Mouse (Mus musculus) right cerebral cortex, postnatal 25 days (tissue): ENCODE measurements around the gene Trem2.
"Not testable (repeated sequence)": the region's sequence is repeated elsewhere in the genome, so short reads cannot be mapped to it uniquely, and the experiment has no call there.

Experiments
- DNase-seq: peaks from one replicate; pipeline ENCODE4 v3.0.0; 2022

Gene Trem2

DNA sequence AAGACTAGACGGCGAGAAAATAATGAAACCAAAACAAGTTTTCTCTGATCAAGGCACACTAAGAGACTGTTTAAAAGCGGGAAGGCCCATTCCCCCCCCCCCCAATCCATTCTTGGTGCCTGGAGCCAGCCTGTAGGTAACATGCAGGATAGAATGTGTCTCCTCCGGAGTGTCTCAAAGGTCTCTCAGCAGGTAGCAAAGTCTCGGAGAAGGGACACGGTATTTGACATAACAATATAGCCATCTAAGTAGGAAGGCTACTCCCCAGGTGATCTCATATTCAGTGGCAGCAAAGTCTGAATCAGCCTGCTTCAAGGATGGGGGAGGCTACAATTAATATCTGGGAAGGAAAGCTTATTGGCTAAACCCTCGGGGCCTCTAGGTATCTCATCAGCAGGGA, 6.8 kb downstream of the Trem2 start:
- not testable (repeated sequence) for DNase-seq

DNA sequence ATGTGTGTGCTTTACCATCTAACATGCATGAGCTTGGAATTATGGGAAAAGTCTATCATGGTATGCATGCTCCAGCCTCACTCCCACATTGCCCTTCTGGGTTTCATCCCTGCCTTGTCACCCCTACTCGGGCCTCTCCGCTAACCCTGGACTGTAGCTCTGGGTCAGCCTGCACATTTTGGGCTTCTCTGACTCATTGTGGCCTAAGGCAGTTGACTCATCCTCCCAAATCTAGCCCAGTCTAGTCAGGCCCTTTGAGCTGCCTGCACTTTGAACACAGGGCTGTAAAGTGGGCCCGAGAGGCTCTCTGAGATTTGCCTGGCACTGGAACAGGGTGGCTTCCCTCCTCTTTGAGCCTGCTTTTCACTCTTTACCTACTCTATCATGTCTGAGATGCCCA, 9.6 kb downstream of the Trem2 start:
- no peak for DNase-seq

DNA sequence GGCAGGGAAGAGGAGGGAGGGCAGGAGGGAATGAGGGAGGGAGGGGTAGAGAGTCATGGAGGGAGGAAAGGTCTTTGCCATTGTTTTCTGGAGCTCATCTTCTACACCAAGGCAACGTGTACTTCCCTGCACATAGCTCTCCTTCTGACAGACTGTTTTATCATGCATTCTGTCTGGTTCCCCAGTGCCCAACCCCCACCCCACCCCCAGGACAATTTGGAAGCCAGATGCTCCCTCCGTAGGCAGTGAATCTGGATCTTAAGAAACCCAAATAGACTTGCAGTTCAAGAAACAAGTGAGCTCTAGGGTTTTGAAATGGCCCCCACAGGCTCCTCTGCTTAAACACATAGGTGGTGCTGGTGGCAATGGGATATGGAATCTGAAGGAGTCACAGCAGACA, 11.7 kb downstream of the Trem2 start:
- no peak for DNase-seq

DNA sequence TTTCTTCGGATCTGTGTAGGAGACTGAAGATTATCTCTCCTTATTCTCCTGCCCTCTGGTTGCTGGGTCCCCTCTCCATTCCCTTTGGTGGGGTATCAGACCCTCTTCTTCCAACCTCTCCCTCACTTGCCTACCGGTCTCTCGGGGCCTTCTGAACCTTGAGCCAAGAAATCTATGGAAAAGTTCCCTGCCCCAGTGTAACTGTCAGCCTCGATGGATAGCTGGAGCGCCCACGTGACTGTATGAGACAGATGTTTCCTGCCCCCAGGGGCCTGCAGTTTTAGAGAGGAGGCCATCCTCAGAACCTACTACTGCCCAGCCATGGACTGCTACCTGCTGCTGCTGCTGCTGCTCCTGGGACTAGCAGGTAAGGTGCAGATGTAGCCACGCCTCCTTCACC, 13.4 kb downstream of the Trem2 start, which contains the start of gene Treml1:
Gene Treml1, plus strand, starts transcription at position 301 of the 400 bp plus-strand sequence.
- no peak for DNase-seq

DNA sequence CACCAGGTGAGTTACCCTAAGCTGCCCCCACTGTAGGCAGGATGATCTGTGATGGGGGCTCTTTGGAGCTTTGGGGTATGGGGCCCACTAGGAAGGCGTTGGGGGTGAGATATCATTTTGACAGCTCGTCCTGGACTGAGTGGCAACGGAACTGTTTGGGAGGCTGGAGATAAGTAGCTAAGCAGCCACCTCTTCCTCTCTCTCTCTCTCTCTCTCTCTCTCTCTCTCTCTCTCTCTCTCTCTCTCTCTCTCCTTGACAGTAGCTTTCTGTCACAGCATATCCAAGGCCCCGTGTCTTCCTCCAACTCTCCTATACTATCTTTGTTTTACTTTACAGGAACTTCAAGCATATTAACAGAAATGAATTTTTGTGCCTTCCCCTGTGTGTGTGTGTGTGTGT, 14.3 kb downstream of the Trem2 start:
- no peak for DNase-seq

DNA sequence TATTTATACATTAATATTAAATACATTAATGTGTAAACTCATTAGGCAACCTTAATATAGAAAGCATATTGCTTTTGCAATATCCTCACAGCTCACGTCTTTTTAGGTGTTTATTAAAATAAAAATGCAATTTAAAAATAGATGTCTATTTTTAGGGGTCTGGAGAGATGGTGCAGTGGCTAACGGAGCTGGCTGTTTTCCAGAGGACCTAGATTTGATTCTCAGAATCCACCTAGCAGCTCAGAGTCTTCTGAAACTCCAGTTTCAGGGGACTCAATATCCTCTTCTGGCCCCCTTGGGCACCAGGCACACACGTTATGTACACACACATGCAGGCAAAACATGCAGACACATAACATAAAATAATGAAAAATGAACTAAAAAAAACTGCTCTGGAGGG, 16.1 kb downstream of the Trem2 start:
- no peak for DNase-seq

DNA sequence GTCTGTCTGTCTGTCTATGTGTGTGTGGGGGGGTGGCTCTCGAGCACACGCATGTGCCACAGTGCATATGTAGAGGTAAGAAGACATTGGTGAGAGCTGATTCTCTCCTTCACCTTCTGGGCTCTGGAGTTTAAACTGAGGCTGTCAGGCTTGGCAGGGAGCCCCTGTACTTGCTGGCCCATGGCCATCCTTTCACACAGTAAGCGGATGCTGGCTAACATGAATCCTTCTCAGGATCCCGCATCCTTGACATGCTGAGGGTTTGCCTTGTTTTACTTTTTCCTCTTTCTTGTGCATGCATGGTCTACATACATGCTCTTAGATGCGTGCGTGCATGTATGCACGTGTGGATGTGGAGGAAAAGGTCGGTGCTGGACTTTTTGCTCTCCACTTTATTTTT, 16.8 kb downstream of the Trem2 start:
- DNase-seq: peak; percentile 43

DNA sequence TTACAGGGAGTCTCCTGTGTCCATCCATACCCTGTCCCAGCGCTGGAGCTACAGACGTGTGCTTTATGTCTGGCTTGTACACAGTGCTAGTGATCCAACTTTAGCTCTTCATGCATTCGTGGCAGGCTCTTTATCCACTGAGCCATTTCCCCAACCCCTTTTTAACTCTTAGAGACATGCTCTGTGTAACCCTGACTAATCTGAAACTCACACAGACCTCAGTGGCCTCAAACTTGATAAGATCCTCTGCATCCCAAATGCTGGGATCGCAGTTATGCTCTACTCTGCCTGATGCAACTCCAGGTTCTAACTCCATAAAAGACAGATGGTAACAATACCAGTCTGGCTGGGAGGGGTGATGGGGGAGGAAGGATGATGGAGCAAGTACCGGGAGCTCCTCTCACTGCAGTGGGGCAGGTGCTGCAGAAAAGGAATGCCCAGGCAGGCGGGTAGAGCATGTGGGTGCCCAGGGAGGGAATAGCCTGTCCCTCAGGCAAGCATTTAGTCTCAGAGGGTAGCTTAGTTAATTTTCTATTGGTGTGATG, 17.3 kb downstream of the Trem2 start:
- no peak for DNase-seq

DNA sequence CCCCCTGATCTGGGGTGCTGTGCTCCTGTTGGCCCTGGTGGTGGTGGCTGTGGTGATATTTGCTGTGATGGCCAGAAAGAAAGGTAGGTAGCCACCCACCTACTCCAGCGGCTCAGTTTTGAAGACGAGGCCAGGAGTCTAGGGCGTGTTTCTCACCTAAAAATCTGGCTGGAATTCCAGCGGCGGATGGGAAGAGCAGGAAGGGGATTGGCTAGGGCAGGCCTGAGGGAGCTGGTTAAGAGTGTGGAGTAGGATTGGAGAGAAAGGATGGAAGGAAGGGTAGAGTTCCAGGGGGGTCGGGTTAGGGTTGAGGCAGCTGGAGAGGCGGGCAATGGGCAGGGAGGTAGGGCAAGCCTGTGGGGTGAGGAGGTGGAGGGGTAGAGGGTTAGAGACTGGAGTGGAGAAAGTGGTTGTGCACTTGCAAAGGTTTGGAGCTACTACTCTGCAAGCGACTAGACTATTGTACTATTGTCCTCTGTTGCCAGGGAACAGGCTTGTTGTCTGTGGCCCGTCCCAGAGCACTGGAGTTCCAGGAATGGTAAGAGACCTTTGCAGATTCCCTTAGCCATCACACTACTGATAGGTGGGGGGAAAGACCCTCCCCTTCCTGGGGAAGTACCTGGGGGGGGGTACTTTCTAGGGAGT, 19.4 kb downstream of the Trem2 start:
- no peak for DNase-seq

DNA sequence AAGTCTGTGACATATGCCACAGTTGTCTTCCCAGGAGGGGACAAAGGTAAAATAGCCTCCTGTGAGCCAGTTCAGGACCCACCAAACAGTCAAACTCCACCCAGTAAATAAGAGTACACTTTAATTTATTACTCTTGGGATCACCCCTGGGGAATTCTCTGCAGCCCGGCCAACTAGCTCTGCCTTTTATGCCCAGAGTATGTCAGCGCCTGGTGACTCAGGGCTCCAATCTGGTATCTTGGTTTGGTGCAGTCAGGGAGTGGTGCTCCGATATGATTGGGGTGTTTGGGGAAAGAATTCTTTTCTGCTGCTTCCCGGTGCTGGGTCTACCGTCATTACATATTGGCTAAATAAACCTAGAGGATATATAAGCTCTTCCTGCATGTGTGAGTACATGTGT, 20.6 kb downstream of the Trem2 start:
- no peak for DNase-seq

DNA sequence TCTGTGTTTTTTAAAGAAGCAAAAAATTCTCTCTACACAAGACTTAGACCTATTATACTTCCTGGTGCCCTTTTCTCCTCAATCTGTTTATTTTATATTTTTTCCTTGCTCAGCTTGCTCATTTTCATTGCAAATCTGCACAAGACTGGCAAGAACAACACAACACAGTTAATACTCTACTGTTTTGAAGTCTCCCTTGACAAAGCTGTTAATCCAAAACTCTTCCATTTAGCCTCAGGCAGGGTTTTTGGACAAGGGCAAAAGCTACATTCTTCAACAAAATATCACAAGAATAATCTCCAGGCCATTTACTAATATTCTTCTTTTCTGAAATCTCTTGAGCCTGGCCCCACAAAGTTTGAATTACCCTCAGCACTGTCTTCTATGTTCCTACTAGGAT, 25.4 kb downstream of the Trem2 start:
- no peak for DNase-seq

DNA sequence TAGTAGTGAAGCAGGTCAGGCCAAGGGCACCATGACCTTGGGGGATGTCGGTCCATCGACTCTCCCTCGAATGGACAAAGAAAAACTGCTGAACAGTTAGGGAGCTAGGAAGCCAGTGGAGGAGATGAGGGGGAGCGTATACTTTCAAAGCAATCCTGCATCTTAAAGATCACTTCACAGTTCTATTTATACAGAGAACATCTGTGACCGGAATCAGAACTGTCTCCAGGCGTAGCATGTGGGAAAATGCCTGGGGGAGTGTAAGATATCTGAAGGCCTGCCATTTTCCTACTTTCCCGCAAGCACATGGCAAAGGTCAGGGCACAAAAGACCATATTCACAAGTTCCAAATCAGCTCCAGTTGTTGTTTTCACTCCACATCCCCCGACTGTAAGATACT, 26.8 kb downstream of the Trem2 start:
- DNase-seq: peak; percentile 42

DNA sequence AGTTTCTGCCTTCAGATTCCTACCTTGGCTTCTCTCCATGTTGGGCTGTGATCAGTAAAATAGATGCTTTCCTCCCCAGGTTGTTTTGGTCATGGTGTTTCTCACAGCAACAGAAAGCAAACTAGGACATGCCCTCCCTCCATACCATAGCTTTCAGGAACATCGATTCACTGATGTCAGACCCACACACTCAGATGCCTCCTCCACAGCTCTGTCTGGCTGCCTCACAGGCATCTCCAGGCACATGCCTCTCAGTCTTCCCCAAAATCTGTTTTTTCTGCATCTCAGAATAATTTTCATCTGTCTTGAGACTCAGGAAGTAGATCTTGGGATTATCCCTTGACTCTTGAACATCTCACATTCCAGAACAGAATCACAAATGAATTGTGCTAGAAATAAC, 29.9 kb downstream of the Trem2 start:
- no peak for DNase-seq

DNA sequence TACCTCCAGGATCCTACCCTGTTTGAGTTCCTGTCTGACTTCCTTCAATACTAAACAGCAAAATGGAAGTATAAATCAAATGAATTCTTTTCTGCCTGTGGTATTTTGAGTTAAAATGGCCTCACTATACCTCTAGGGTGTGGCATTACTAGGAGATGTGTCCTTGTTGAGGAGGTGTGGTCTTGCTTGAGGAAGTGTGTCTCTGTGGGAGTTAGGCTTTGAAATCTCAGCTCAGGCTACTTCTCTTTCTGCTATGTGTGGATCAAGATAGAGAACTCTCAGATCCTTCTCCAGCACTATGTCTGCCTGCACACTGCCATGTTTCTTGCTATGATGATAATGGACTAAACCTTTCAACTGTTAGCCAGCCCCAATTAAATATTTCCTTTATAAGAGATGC, 32.8 kb downstream of the Trem2 start:
- DNase-seq: no peak

DNA sequence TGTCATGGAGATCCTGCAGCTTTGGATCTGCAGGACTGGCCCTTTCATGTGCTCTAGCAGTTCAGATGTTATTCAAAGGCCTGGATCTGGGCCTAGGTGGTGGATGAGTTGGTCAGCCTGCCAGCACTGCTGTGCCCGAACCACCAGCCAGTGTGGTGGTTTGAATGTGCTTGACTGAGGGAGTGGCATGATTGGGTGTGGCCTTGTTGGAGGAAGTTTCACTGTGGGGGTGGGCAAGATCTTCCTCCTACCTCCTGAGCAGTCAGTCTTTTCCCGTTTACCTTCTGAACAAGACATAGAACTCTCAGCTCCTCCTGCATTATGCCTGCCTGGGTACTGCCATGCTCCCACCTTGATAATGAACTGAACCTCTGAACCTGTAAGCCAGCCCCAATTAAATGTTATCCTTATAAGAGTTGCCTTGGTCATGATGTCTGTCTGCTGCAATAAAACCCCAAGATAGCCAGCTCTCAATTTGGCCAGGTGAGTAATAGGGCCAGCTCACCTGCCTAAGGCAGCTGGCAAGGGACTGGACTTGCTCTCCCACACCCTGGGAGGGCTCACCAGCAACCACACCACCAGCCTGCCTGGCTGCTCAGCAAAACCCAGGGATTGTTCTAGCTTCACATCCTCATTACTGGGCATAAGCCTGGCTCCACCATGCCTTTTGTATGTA, 39.7 kb downstream of the Trem2 start:
- no peak for DNase-seq

DNA sequence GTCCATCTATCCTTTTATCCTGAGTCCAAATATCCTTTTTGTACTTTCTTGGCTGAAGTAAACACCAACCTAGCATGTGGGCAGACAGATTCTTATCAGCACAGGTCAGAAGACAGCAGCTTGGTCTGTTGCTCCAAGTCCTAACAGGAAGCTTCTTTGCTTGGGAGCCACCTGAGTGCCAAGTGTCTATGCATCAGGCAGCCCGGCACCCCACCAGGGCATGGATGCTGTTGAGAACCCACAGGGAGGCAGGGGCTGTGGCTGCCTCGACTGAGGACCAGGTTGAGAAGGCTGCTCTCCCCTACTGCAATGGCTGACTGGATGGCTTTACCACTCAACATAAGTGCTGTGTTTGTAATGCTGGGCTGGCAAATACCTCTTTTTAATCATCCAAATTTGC, 42.5 kb downstream of the Trem2 start:
- no peak for DNase-seq

DNA sequence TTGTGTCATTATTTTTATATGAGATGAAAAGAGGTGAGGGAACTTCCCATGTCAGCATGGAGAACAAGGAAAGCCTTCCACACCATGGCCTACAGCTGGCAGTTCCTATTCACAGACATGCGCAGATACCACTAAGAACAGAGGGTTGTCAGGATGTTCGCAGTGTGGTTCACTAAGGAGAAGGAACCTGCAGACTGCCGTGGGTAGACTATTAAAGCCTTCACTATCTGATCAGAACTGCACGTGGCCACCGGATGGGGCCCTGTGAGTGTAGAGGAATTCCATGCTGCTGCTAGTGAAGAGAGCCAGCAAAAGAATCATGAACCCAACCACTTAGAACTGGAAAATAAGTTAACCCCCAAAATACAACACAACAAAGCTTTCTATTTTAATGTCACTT, 43.2 kb downstream of the Trem2 start:
- no peak for DNase-seq

DNA sequence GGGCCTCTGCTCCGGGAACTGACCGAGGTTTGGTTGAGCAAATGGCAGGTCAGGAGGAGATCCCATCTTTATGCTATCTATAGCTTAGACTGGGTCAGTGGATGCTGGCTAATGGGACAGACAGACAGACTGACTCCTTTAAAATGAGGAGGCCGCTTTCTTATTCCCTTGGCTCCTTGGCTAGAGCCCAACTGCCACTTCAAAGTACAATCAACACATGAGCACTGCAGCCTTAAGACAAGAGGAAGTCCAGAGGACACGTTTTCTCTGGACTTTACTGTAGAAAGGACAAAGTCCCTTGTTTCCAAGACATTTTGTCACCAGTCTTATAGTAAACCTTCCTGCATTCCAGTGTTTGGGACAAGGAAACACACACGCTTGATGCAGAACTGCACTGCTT, 45.2 kb downstream of the Trem2 start:
- DNase-seq: no peak

DNA sequence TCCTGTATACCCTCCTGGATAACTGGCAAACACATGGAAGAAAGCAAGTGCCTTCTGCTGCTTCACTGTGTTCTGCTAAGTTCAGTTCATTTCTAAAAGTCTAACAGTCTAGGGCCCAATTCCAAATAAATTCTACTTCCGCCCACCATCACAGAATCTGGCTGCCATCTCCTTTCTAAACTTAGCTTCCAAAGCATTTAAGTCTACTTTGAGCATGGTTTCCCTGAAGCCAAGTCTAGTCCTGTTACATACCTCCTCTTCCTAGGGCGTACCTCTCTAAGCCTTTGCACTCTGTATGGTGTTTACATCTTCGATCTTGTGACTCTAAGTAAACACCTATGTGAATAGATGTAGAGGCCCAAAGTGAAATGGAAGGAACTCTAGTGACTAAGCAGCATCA, 46.4 kb downstream of the Trem2 start:
- peak; percentile 47 for DNase-seq

DNA sequence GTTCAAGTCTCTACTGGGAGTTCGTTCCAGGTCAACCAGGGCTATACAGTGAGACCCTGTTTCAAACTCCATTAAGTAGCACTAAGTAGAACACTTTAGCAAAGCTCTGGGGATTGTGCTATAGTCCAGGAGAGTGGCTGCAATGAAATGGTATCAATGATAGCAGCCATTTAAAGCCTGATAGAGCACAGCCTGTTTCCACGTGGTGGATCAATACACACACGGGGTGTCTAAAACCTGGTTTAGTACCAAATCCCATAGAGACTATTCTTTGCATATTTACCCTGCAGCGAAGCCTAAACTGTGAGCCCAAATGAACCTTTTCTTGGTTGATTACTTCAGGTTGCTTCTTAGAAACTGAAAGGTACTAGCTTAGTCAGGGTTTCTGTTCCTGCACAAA, 55.5 kb downstream of the Trem2 start:
- DNase-seq: no peak

DNA sequence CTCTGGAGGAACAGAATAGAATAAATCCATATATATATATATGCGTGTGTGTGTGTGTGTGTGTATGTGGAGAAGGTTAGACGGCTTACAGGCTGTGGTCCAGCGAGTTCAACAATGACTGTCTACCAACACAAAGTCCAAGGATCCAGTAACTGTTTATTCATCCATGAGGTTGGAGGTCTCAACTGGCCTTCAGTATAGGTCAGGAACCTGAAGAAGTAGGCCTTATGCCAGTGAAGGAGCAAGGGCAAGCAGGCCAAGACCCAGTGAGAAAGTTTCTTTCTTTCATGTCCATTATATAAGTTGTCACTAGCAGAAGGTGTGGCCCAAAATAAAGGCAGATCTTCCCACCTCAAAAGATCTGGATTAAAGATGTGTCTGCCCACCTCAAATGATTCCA, 56.5 kb downstream of the Trem2 start:
- DNase-seq: no peak
